Mouse (Mus musculus) urinary bladder, adult 18-20 months (tissue): ENCODE results near the gene Trub2.
A peak's percentile ranks its signal among the peaks of the same experiment; 100 is the strongest.
"Not testable (repeated sequence)": the region's sequence is repeated elsewhere in the genome, so short reads cannot be mapped to it uniquely, and the experiment has no call there.

Experiments used
- DNase-seq, 2 experiments: peaks; one replicate each; pipeline ENCODE4 v3.0.0; 2022; ENCODE audit warnings: low spot score in 2 of 2, mixed read lengths in 2 of 2

The Trub2 gene

DNA sequence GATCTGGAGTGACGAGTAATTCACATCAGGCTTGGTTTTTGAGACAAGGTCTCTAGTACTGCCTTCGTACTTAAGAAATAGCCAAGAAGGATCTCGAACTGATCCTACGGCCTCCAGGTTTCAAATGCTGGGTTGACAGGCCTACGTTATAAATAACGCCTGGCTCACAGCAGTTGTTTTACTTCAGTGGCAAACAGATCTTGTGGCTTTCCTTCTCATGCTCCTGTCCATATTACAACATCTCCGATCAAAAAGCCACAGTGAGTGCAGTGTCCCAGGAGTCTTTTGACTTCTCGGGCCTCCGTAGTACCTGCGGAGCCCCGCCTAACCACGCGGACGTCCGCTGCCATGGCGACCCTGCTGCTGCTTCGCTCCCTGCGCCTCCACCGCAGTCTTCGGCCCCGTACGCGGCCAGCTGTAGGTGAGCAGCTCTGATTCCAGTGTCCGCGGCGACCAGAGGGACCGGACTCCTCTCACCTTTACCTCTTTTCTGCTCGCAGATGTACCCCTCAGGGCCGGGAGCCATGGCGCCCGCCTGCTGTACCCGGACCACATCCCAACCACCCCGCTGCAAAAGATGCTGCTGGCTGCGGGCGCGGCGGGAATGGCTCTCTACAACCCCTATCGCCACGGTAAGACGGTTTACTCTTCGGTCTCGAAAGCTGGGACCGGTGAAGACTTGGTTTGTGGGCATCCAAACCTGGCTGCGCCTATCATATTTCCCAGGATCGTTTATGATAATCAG lies at the start of gene Trub2:
Gene Trub2, minus strand, starts transcription at position 566 of the 745 bp plus-strand sequence.
- peak; percentile 79 for DNase-seq

DNA sequence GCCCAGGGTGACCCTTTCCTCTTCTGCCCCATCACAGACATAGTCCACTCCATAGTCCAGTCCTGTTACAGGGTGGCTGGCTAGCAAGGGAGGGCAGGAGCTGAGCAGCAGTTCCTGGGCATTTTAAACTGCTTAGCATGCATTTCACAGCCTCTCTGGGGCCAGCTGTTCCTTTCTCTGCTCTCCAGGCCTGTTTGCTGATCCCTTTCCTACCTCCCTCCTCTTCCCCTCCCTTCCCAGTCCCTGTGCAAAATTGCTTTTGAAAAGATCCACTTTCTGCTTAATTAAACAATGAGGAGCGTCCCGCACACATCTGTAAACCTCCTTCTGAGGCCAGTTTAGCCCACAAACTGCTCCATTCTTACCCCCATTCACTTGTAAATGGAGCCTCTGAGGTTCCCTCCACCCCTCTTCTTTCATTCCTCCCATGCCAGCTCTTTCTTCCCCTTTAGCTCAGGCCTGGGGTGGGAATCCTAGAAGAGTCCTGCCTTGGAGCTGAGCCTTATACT lies 47.1 kb upstream of the Trub2 start:
- DNase-seq = no peak

DNA sequence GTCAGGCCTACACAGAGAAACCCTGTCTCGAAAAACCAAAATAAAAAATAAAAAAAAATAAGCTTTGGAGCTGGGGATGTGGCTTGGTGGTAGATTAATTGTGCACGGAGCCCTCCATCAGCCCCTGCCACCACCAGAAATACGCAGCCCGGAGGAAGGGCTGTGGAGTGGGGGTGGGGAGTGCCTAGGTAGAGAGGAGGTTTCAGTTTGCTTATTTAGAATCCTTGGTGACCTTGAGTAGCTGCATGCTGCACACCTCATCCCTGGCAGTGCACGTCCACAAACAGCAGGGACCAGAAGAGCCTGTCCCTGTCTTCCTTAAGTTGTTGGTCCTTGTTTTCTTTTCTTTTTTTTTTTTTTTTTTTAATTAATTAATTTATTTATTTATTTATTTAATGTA lies 45.5 kb upstream of the Trub2 start:
- DNase-seq = no peak

DNA sequence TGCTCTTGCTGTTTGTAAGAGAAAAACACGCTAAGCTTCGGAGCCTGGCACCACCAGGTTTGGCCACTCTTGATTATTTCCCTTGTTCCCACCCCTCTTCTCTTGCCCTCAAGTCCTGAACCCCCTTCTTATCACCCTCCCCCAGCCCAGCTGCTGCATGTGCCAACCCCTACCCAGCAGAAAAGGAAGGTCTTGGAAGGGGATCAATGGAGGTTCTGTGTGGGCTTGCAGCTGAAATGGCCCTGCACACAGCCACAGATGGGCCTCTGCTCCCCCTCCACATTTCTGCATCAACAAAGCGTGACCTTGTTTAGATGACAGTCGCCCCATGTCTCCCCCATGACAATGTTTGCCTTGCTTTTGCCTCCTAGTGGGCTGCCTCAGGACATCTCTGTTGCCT lies 42.8 kb upstream of the Trub2 start:
- DNase-seq = no peak

DNA sequence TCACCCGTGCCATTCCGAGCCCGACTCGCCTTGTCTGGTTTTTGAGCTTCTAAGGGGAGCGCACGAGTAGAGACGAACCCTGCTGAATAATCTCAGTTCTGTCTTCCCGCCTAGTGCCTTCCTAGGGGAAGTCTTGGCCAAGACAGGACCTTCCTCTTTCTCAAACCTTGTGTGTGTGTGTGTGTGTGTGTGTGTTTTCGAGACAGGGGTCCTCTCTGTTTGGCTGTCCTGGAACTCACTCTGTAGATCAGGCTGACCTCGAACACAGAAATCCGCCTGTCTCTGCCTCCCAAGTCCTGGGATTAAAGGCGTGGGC lies 39.4 kb upstream of the Trub2 start:
- DNase-seq = no peak

DNA sequence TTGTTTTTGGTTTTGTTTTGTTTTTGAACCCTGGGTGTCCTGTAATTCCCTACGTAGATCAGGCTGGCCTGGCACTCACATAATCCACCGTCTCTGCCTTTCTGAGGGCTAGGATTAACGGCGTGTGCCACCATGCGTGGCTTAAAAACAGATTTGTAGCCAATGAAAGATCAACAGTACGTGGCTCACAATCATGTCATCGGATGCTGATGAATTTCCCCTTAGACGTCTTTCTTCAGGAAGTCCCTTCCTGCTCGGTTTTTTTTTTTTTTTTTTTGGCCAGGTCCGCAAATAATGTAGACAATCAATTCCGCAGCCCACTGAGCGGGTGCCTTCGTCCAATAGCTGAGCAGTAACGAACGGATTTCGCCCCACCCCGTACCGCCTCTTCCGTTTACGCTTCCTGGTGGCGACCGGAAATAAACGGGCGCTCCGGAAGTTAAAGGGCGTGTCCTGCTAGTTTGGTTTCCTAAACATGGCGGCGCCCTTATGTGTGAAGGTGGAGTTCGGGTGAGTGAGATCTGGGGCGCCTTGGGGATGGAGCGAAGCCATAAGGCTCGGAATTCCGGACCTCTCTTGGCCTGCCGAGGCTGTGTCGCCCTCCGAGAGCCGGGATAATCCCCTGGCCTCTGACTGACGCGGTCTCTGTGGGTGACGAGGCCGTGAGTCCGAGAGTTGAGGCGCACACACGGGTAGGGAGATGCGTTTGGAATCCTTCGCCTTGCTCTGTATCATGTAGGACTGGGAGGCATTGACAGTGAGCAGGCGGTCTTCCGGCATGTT lies 38.8 kb upstream of the Trub2 start:
- peak; percentile 83 to 95 for DNase-seq

DNA sequence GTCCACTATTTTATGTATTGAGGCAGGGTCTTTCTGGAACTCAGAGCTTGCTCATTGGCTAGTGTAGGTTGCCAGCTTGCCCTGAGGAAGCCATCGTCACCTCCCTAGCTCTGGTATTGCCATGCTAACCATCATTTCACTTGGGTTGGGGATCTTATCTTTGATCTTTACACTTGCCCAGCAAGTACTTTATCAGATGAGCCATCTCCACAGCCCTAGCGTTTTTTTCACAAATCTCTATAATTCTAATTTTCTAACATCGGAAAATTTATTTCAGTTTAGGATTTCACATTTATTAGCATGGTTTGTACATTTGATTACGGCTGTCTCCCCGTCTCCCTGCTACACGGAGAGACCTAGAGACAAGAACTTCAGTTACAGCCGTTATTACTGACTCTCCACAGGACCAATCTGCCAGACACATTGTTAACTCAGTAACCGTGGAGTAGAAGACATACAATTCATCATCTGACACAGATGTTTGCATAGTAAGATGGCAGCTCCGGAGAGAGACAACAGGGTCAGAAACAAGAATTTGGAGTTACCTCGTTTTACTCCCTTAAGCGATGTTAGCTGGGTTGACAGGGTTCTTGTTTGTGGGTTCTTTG lies 38.1 kb upstream of the Trub2 start:
- no peak for DNase-seq

DNA sequence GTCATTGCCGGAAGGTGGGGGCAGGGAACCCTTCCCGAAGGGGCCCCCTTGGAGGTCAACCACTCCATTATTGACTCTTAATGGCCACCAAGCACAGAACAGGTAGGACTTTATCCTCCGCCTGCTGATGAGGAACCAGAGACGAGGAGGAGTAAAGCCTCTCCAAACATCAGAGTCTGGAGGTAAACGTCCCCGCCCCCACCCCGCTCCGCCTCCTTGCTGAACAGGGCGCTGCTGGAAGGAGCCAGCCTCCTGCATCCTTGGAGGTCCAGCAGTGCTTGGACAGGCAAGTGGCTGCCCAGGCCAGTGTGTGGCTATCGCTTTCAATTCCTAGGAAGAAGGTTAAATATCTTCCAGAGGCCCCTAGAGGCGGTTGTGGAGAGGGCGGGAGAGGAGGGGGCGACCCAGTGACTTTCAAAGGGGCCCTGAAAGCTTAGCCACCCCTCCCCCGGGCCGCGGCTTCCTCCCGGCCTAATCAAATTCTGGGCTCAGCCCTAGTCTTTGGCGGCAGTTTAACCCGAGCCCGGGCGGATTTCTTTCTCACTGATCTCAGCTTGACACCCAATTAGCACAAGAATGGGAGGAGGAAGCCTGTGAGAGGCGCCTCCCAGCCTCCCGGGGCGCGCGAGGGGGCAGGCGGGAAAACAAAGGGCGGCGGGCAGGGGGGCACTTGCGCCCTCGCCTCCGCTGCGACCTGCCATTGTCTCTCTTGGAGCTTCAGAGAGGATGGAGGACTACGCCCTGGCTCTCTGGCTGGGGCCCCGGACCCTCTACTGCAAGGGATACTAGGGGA lies 31.9 kb upstream of the Trub2 start, which contains the start of gene Urm1:
Gene Urm1, plus strand, starts transcription at position 51 of the 793 bp plus-strand sequence.
- DNase-seq = peak in 1 of 2 experiments; percentile 55

DNA sequence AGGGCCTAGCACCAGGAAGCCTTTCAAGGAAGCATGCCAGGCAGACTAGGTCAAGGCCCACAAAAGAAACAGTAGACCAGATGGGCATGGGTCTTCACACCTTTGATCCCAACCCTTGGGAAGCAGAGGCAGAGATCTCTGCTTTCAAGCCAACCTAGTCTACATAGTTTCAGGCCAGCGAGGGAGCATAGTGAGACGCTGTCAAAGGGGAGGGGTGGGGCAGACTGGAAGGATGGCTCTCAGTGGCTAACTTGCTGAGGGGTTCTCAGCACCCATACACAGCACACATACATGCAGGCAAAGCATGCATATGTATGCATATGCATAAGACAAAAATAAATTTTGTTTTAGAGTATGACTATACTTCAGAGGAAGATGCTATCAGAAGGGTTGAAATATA lies 31.1 kb upstream of the Trub2 start:
- DNase-seq = no peak

DNA sequence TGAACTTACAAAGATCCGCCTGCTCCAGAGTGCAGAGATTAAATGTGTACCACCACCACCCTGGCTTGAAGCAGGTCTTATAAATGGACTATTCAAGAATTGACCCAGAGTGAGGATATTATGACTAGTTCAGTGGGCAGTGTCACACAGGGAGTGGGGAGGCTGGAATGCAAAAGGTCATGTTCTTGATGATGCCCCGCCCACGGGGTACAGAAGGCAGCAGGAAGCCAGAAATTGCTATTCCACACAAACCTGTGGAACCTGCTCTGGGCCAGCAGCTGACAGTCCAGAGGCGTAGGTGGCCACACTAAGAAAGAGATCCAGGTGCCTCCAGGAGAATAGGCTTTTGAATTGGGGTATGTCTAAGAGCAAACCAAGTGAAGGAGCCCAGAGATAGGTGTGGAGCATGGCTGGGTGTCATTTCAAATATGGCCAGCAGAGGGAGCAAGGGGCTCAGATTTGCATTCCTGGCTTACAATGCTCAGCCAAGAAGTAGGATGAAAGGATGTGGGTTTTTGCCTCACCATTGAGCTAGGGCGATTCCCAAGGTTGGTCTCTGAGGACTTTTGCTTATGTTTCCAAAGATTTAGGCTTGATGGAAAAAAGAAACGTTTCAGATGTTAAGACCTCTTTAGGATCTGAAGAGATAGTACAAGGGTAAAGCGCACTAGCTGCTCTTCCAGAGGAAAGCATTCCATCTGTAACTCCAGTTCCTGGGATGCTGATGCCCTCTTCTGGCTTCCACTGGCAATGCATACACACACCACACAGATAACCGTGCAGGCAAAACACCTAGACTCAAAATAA lies 29.3 kb upstream of the Trub2 start:
- peak; percentile 56 to 66 for DNase-seq

DNA sequence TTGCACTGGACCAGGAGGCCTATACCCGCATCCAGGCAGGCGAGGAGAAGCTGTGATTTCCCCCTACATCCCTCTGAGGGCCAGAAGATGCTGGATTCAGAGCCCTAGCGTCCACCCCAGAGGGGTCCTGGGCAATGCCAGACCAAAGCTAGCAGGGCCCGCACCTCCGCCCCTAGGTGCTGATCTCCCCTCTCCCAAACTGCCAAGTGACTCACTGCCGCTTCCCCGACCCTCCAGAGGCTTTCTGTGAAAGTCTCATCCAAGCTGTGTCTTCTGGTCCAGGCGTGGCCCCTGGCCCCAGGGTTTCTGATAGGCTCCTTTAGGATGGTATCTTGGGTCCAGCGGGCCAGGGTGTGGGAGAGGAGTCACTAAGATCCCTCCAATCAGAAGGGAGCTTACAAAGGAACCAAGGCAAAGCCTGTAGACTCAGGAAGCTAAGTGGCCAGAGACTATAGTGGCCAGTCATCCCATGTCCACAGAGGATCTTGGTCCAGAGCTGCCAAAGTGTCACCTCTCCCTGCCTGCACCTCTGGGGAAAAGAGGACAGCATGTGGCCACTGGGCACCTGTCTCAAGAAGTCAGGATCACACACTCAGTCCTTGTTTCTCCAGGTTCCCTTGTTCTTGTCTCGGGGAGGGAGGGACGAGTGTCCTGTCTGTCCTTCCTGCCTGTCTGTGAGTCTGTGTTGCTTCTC lies 27.5 kb upstream of the Trub2 start:
- no peak for DNase-seq

DNA sequence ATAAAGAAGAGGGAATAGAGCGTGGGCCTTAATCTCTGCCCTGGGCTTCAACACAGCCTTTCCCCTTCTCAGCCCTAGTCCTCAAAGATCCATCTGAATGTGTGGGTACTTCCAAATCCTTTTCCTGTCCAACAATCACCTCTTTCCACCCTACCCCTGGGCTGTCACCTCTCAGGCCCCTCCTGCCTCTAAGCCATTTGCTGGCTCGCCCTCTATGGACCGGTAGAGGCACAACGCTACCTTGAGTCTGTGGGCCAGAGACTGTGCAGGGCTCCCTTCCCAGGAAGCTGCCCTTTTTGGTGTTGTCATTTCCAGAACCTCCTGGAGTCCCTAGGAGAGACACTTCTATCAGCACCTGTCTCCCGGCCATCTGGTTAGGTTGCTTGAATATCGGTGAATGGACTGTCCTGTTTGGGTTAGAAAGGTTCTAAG lies 15.1 kb upstream of the Trub2 start:
- DNase-seq = peak in 1 of 2 experiments; percentile 28

DNA sequence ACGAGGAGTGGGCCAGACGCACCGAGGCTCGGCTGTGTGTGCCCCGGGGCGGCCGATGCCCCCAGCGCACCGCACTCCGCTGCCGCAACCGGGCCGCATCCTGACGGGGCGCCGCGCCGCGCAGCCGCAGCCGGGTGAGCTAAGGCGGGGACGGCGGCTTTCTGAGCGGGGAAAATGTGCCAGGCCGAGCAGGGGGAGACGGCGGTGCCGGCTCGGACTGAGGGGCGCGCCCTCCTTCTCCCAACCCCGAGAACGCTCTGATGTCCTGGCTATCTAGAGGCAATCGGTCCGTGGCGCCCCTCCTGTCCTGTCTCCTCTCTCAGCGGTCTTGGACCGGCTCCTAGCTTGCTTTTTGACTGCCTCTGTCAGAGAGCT lies 14.5 kb upstream of the Trub2 start:
- no peak for DNase-seq

DNA sequence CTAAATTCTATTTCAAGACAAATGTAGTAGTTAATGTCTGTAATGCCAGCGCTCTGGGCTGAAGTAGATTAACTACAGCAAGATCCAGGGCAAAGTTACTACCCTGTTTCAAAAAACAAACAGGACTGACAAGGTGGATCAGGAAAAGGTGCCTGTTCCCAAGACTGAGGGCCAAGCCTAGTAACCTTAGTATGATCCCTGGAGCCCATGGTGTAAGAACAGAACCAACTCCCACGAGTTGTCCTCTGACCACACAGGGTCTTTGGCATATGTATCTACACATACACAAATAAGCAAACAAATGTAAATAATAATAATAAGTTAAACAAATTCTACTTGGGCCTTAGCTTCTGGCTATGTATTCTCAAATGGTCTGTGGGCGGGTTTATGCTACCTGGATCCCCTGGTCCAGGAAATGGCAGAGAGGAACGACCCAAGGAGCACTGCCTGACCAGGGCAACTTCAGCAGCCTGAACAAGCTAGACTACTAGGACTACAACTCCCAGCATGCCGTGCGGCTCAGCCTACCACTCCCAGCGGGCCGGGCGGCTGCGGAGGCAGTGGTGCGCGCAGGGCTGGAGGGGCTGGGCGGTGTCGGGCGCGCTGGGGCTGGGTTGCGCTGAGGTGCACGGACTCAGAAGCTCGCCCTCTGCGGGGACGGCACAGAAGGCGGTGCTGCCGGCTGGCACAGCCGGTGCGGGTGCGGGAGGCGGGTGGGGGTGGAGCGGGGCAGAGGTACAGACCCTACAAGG lies 13.9 kb upstream of the Trub2 start, which contains the start of gene Slc27a4:
Gene Slc27a4, plus strand, starts transcription at position 560 of the 752 bp plus-strand sequence.
- peak; percentile 95 to 96 for DNase-seq

DNA sequence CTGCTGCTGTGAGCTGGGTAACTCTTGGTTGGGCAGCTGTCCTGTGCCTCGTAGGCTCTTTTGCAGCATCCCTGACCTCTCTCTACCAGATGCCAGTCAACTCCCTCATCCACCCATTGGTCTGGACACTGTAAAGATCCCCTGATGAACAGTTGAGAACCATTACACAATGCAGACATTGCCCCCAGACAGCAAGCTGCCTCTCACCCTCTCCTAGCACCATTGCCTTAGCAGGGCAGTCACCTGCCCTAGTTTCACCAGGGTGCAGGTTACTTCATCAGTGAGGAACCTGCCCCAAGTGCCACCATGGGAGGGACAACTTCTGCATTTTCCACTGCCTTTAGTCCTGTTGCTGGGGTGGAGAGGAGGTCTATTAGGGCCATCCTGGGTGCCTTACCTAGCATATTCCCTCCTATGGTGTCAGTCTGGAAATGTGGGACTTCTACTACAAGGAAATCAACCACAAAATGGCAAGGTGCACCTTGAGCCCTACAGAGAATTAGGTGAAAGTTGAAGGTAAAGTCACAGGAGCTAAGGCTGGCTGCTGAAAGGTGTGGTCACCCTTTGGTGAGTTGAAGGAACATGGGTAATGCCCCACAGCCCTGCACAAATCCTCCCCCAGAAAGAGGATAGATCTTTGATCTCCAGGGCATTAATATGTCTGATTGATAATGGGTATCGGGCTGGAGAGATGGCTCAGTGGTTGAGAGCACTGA lies 4.6 kb upstream of the Trub2 start:
- no peak for DNase-seq

DNA sequence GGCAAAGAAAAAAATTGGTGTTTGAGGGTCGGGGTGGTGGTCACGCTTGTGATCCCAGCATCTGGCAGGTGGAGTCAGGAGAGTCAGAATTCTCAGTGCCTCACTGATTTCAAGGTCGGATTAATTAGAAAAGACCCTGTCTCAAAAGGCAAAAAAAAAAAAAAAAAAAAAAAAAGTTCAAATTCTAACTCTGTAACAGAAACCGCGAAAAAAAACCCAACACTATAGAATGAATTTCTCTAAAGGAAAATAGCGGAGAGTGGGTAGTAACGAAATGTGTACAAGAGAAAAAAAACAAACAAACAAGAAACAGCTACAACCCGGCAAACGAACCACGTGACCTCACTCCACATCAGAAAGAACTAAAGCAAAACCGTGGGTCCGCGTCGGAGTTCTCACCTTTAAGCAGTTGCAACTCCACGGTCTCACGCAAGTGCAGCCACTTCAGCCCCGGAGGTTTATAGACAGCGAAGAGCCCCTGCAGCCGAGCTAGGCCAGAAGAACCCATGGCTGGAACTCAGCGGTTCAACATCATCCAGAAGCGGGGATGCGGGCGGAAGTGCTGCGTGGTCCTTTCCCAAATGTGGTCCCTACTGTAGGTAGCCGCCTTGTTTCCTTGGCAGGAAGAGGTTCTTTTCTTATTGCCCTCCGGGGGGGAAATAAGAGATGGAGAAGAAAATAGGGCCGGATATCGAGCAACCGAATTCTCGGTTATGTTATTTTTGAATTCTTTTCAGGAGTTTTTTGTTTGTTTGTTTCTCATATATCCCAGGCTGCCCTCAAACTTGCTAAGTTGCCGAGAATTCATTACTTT lies 991 bp downstream of the Trub2 start, which contains the start of gene Coq4:
Gene Coq4, plus strand, starts transcription at position 390 of the 814 bp plus-strand sequence.
- peak; percentile 78 to 83 for DNase-seq

DNA sequence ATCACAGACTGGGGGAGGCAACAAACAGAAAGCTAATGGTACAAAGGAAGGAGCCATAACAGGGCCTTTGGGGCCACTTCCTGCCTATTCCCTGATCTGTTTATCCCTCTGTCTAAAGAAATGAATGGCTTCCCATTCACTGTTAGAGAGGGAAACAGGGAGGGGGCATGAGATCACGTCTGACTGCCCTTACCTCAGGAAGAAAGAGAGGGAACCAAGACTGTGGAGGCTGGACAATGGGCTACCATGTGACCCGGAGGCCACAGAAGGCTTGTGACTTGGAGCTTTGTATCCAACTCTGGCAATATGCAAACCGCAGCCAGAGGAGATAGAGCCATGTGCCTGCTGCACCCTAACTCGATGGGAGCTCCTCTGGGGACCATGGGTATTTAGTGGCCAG lies 4.0 kb downstream of the Trub2 start:
- DNase-seq = no peak

DNA sequence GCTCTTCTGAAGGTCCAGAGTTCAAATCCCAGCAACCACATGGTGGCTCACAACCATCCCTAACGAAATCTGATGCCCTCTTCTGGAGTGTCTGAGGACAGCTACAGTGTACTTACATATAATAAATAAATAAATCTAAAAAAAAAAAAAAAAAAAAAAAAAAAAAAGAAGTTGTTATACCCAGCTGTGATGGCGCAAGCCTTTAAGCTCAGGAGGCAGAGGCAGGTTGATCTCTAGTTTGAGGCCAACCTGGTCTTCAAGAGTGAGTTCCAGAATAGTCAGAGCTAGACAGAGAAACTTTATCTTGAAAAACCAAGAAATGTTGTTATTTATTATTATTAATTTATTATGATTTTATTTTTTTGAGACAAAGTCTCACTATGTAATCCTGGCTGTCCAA lies 7.0 kb downstream of the Trub2 start:
- DNase-seq = not testable (repeated sequence)
